Mouse (Mus musculus): ENCODE data around the gene Ttll8. TPM values are rescaled to one million over a fixed set of nuclear protein-coding genes. Genes with fewer than 3 reads are reported as not detected.

The Ttll8 gene
- total RNA-seq, 2 experiments from 2014 or later, result not detected

DNA sequence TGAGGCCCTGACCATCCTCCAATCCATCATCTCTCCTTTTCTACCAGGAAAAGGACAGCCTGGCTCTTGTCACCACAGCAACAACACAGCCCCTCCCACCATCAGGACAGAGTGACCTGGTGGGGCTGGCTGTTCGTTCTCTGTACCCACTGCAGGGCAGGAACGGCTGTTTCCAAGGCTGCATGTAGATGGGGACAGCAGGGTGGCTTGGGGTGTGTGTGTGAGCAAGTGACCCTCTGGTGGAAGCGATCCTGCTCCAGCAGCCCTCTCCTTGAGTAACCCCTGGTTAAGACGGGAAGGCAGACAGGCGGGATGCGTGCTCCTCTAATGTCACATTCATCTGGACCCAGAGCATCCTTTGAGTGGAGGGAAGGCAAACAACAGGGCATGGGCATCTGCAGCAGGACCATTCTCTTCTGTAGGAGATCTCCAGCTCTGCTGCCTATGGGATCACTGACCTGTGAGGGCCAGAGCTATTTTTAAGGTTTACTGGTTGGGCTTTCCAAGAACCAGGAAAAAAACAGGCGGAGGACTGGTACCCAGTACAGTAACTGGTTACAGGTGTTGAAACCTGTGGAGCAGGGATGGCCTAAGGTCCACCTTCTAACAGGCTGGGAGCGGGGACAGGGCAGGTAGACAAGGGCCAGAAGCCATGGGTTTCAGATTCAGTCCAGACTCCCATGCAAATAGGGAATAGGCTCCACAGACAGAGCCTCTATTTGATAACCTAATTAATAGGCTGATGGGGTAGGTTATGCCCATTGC is 94.8 kb downstream of the Ttll8 start:
- DNase-seq, result no peak

DNA sequence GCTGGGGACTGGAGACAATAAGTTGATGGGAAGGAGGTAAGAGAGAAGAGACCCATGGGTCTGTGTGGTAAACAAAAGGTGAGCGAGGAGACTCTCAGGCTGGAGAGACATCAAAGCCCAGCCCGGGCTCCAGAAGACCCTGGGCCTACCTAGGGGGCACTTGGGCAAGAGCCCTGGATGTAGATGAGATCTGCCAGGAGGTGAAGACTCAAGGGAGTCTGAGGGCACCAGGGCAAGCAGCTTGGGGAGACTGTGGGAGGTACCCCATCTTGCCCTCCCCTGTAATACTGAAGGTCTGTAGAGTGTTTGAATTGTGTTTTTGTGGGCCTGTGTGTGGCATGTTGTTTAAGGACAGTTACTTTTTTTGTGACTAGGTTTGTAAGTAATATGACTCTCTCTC is 95.5 kb downstream of the Ttll8 start:
- DNase-seq, result no peak

DNA sequence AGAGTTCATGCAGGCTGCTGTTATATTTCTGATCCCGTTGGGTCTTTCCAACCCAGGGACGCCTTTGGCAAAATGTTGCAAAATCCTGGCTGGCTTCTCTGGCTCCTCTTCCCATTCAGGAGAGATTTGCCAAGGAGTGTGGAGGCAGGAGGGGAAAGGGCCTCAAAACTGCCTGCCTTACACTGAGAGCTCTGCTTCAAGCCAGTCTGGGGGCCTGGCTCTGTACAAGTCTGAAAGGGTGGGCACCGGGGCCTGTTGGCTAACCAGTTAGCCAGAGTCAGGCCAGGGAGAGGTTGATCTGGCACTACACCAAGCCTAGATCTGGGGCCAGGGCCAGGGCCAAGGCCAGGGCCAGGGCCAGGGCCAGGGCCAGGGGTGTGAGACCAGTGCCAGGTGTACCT is 96.1 kb downstream of the Ttll8 start:
- DNase-seq, result peak; percentile 76

DNA sequence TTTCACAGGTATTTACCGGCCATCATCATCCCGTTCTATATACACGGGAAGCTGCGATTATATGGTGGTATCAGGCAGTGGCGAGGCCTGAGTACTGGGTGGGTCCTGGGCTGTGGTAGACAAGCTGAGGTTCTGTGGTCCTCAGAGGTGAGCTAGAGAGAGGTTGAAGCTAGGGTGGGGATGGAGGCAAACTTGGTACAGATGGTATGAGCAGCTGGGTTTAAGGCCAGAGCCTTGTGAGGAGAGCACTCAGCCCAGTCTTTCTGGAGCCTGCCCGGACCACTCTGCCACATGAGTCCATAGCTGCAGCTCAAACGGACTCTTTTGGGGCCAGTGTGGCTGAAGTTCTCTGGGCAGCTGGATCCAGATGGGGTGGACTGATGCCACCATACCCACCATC is 96.9 kb downstream of the Ttll8 start:
- no peak for DNase-seq

DNA sequence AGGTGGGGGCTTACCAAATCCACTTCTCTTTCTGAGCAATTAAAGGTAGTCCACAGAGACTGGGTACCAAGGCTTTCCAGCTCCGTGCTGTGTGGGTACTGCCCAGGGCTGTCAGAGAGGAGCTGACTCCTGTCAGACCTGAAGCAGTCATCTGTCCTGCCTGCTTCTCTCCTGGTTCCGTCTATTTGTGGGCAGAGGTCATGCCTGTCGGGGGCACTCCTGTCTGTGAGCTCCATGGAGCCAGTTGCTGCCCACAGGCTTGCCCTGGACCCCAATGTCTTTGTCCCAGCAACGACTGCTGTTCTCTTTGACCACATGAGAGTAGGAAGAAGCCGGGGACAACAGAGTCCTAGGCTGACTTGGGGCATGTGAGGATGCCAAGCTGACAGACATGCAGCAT is 97.6 kb downstream of the Ttll8 start:
- no peak for DNase-seq

DNA sequence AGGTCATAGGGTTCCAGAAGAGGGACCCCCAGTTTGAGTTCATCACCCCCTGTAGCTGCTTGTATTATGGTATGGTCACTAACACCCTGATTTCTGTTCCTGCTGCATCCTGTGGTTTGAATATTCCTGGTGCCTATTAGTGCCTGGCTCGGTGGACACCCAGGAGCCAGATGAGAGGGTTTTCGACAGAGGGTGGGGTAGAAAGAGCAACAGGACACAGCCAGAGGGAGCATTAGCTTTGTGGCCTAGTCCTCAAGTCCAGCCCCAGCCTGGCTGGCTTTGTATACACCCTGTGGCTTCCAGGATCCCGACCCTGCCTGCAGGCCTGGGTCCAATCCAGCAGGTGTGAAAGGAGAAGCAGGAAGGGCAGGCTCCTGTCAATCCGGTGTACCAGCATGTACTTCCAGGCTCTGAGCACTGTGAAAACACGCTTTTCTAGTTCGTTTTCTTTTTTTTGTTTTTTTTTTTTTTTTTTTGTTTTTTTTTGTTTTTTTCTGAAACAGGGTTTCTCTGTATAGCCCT is 98.3 kb downstream of the Ttll8 start:
- no peak for DNase-seq

DNA sequence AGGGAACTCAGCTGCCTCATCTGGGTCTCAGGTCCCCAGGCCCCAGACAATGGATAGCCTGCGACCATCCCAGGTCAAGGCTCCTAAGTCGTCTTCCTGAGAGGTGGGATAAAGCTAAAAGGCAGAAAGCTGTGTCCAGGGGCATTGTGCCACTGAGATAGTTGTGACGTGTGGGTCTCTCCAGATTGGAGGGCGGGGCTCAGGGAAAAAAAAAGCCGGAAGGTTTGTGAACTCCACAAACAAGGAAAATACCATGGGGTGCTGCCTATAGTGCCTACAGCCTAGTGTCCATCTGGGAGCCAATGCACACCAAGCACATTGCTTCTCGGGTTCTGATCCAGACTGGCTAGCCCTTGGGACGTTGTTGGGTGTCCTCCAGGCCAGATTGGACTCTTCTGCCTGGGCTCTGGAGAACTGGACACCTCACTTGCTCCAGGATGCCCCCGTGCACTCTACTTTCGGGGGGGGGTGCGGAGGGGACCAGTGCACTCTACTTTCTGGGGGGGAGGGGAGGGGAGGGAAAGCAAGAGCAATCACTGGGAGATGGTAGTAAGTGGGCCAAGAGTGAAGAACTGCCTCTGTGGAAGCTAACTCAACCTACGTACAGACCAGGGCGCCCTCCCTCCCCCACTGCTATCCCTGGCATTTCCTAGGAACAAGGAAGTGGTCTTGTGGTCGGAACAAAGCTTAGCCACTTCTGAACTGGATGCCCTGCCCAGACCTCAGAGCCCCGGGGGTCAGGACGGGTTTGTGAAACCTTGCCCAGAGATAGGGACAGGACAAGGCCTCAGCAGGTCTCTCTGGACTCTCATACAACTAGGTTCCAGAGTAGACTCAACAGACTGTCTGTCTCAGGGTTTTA is 99.0 kb downstream of the Ttll8 start:
- no peak for DNase-seq

DNA sequence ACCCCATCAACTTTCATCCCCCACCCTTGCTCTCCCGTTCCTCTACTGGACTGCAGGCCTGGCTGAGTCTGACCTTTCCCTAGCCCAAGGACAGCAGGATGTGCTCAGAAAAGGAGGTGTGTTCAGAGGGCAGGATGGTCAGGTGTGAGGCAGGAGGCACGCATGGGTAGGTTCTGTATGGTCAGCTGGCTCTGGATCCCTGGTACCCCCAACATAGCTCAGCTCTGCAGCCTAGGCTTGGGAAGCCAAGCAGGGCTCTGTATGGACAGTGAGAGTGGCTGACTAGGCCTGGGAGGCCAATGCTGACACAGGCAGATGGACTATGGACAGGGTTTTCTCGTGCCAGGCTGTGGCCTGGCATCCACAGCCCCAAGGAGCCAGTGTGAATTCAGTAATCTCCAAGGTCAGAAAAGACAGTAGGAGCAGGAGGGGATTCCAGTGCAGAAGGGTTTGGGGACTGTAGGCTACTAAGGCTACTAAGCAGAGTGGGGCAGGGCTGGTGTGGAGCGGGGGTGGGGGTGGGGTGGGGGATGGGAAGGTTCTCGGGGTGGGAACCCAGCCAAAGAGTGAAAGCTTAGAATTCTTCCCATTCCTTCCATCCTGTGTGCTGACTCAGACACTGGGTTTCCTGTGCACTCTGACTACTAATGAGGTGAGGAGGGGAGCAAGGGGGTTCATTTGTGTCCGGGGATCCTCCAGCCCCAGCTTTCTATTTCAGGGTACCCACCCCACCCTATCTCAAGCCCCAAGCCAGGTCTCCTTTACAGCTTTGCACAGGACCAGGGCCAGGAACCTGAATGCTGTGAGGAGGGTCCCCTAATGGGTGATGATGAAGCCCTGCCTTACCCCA is 99.9 kb downstream of the Ttll8 start:
- DNase-seq, result no peak

DNA sequence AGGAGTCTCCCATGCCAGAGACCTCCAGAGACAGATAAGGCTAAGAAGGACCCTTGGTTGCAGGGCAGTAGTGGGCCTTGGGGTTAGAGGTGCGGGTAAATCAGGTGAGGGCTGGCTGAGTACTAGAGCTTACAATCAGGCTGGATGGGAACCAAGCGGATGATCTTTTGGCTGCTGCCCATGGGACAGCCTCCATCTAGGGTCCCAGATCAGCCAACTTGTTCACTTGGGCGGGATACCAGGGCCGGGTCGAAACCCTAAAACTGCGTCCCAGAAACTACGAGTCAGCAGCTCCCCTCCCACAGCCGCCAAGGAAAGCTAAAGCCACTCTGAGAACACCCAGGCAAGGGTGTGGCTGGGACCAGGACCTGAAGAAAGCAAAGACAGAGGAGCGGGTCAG is 101.1 kb downstream of the Ttll8 start:
- DNase-seq, result no peak

DNA sequence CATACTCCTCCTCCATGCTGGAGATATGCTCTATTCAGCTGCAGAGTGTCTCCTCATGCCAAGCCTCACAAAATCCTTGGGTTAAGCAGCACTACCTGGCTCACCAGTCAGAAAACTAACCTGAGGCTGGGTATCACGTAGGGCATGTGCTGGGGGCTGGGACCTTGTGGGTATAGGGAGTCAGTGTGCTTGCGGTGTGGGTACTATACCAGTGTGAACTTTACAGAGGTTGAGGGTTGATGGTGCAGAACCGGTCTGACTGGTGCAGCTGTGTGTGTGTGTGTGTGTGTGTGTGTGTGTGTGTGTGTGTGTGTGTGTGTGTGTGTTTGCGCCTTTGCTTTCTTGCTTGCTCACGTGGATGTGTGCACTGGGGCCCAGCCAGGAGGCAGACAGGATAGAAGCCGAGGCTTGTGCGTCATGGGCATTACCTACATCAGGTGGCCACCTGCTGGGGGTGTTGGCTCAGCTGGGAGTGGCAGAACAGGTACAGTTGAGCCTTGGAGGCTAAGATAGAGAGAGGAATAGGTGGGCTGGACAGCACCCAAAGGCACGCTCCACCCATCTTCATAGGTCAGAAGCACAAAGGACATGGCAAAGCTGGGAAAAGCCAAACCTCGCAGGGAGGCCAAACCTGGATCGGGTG is 102.6 kb downstream of the Ttll8 start:
- no peak for DNase-seq

DNA sequence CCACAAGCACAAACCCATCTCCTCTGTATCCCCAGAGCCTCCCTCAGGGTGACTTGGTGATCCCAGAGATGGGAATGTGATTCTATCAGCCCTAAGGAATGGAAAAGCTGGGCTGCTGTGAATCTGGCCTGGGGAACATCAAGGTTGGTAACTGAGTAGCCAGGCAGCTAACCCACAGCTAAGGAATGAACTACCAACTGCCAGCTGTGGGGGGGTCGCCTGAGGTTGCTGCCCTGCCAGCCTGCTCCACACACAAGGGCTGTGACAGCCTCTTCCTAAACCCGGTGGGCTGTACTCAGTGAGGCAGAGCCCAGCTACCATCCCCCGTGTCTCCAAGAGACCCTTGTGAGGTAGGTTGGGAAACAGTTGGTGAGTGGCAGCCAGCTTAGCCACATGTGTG is 103.1 kb downstream of the Ttll8 start:
- no peak for DNase-seq

DNA sequence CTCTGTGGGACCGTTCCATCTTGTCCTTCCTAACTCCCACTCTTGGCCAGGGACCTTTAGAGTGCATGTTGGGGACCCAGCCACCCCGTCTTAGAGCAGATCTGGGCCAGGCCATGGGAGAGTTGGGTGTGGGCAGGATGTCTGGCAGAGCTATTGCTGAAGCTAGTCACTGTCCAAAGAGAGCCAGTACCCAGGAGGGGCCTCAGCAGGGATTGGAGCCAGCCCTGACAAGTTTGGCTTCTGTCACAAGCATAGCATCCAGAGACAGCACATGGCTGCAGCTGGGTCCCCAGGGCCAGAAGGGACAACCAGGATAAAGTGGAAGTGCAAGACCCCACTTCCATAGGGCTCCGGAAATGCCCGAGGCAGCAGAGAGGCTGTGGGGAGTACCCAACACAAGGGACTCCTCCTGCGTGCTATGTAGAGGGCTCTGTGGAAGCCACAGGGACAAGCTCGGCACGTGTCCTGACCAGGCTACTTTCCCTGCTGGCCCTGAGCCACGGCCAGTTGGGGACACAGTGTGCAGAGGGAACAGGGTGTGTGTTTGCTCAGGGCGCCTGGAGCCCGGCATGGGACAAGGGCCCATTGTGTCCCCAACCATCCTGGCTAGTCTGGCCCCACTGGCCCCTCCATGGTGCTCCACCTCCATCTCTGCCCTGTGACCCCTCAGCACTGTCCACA is 103.9 kb downstream of the Ttll8 start:
- DNase-seq, result peak; percentile 94

DNA sequence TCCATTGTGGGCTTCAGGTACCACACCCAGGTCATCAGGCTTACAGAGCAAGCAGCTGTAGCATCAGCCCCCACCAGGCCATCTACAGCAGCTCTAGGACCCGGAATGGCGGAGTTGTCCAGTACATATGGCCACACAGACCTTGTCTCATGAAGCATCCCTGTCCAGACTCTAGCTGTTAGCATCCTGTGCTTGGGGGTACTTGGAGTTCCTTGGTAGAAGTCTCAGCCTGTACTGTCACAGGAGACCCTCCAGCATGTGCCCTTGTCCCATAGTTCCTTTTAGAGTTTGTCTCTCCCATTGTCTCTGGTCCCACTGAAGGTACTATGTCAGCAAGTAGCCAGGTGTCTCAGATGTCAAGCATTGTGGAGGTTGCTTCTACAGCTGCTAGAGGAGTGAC is 104.6 kb downstream of the Ttll8 start:
- DNase-seq, result no peak

DNA sequence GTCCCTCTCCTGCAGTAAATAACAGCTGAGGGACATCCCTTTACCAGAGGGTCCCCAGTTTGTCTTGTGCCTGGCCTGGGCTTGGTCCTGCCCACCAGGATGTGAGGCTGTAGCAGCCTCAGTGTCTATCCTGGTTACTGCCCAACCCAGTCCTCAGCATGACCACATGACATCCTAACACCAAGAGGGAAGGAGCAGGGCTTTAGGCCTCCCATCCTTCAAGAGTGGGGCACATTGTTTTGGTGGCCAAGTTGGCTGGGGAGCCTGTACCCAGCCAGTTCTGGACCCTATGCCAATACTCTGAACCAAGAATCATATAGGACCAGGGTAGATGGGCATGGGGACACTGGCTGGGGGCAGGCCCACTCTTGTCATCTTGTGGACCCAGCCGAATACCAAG is 105.6 kb downstream of the Ttll8 start:
- DNase-seq, result no peak

DNA sequence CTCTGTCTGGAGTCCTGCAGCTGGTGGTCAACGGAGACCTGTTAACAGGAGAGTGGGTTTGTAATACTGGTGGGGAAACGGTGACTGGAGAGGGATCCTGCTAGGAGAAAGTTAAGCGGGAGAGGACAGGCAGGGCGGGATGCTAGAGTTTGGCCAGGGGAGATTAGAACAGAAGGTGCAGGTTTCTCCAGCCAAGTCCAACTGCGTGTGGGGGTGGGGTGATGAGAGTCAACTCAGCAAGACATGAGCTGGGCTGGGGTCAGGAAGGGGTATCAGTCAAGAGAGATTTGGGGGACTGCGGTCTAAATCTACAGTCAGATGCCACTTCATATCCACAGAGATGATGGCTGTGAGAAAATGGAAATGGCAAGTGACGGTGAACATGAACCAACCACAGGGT is 109.3 kb downstream of the Ttll8 start:
- DNase-seq, result no peak

DNA sequence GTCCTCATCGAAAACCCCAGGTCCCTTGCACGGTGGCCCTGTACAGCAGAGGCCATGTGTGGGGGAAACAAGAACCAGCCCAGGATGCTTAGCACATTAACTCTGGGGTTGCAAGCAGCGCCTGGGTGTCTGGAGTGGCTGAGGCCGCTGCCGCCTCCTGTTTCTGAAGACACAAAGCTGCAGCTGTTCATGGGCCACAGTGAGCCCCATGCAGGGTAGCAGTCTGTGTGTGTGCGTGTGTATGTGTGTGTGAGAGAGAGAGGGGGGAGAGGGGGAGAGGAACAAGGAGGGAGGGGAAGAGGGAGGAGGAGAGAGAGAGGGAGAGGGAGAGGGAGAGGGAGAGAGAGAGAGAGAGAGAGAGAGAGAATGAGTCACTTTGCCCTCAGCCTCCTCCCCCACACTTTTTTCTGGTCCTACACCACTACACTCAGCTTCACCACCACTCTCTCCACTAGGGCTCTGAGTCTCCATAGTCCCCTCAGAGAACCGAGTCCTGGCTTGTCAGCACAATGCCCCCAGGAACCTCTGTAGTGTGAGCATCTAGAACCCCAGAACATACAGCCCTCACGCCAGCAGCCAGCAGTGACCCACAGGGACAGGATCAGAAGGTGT is 110.6 kb downstream of the Ttll8 start:
- DNase-seq, result no peak

DNA sequence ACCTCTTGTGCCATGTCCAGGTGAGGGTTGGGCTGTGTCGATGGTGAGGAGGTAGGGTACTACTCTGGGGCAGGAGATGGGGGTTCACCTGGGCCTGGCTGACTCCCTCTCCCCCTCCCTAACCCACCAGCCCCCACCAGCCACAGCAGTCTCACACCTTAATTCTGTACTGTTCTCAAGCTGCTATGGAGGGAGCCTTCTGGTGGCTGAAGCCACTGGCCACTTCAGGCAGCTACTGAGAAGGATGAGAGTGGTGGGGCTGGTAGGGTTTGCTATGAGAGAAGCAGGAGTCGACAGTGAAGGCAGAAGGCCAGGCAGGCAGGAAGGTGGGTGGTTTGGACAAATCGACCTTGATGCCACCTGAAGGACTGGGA is 111.9 kb downstream of the Ttll8 start:
- DNase-seq, result no peak

DNA sequence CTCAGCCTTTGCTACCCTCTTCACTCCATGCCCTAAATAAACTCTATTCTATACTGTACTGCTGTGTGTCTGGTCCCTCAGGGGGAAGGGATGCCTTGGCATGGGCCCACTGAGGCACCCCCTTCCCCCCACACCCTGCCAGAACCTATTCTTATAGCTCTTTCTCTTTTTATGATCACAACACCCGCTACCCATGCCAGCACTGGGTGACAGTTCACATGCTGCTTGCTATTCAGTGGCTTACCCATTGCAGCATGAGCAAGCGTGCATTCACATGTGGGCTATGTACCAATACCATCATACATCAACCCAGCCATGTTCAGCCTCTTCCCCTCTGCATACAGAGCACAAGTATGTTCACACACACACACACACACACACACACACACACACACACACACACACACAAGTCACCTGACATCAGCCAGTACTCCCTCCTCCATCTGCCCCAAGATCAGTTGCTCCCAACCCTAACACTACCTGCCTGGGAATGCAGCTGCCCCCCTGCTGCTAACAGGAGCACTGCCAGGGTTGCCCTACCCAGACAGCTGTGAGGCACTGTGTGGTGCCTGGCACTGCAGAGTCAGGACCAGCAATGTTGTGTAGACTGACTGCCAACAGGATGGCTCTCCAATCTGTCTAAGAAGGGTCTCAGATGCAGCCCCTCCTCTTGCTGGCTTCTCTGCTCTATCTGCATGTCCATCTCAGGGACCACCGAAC is 112.5 kb downstream of the Ttll8 start:
- no peak for DNase-seq

DNA sequence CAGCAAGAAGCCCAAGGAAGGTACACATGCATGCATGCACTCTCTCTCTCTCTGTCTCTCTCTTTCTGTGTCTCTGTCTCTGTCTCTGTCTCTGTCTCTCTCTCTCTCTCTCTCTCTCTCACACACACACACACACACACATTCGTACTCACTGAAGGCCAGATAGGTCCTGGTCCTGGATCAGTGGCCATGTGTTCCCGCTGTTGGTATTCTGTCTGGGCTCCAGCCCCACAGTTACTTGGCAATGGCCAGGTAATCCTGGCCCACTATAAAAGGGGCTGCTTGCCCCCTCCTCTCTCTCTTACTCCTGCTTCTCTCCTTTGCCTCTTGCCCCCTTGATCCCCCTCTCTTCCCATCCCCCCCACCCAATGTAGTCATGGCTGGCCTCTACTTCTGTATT is 113.1 kb downstream of the Ttll8 start:
- DNase-seq, result no peak
